Mouse (Mus musculus) large intestine, adult 2 months (tissue): ENCODE data around the gene Elmo3. TPM values are rescaled to one million over a fixed set of nuclear protein-coding genes. Genes with fewer than 3 reads are reported as not detected.

ENCODE experiments used
- DNase-seq: peaks from one replicate; pipeline ENCODE4 v3.0.0-alpha.2; 2012; ENCODE audit warnings: low read depth, low spot score
- WGBS: fragments of 180-500 bp; shearing (Covaris S2); methylation state at CpG from one replicate; pipeline ENCODE4 v1.1.7; 2018; 5-methylcytosine and 5-hydroxymethylcytosine counted together
- polyA plus RNA-seq: library from polyadenylated mRNA; depleted of rRNA; stranded (reverse); fragments of >200 nt; gene quantifications from 2 replicates; pipeline ENCODE4 v1.2.3, GENCODE M21; 2012

The Elmo3 gene
- polyA plus RNA-seq, 1 experiment, result 65.9 TPM

- no peak for DNase-seq
- WGBS, result 70% methylated on average over 11 of the region's 11 CpGs
Observed at GRCm38 (mm10) chr8:105295256-105295655, 10.1 kb upstream of the Elmo3 start.

- DNase-seq, result no peak
Observed at GRCm38 (mm10) chr8:105295895-105296573, 9.4 kb upstream of the Elmo3 start, which contains the start of gene Exoc3l. TSS of gene Exoc3l (minus strand) at chr8:105296101.

GRCm38 (mm10) chr8:105297511-105298192 lies 7.7 kb upstream of the Elmo3 start, which contains the start of gene E2f4:
TSS of gene E2f4 (plus strand) at chr8:105297663.
- DNase-seq, result peak; percentile 82
- WGBS, result 1% methylated on average over 58 of the region's 58 CpGs

More at GRCm38 (mm10) chr8:105295895-105296573, 9.4 kb upstream of the Elmo3 start, which contains the start of gene Exoc3l:
- 63% methylated on average over 11 of the region's 11 CpGs for WGBS

GRCm38 (mm10) chr8:105298351-105299252 lies 6.8 kb upstream of the Elmo3 start:
- WGBS, result 32% methylated on average over 18 of the region's 18 CpGs
- no peak for DNase-seq

GRCm38 (mm10) chr8:105299962-105300361 lies 5.4 kb upstream of the Elmo3 start:
- 79% methylated on average over 8 of the region's 8 CpGs for WGBS
- DNase-seq, result no peak

GRCm38 (mm10) chr8:105303396-105303795 lies 2.0 kb upstream of the Elmo3 start:
- DNase-seq, result no peak
- WGBS, result 78% methylated on average over 8 of the region's 8 CpGs

GRCm38 (mm10) chr8:105303874-105304273 lies 1.5 kb upstream of the Elmo3 start:
- no peak for DNase-seq
- WGBS, result 78% methylated on average over 9 of the region's 9 CpGs

- WGBS, result 51% methylated on average over 9 of the region's 9 CpGs
- DNase-seq, result no peak
Observed at GRCm38 (mm10) chr8:105304325-105305210, 833 bp upstream of the Elmo3 start.

GRCm38 (mm10) chr8:105306146-105306691 lies 818 bp downstream of the Elmo3 start:
- DNase-seq, result no peak
- WGBS, result 17% methylated on average over 5 of the region's 5 CpGs

- WGBS, result 95% methylated on average over 13 of the region's 13 CpGs
- DNase-seq, result no peak
Observed at GRCm38 (mm10) chr8:105307670-105308069, 2.3 kb downstream of the Elmo3 start.

GRCm38 (mm10) chr8:105308428-105308827 lies 3.0 kb downstream of the Elmo3 start:
- 94% methylated on average over 10 of the region's 10 CpGs for WGBS

GRCm38 (mm10) chr8:105309142-105309847 lies 3.9 kb downstream of the Elmo3 start:
- DNase-seq, result no peak
- WGBS, result 85% methylated on average over 15 of the region's 15 CpGs

More at GRCm38 (mm10) chr8:105308428-105308827, 3.0 kb downstream of the Elmo3 start:
- DNase-seq, result no peak

- no peak for DNase-seq
- 85% methylated on average over 8 of the region's 8 CpGs for WGBS
Observed at GRCm38 (mm10) chr8:105310118-105310517, 4.7 kb downstream of the Elmo3 start.

GRCm38 (mm10) chr8:105311718-105312117 lies 6.3 kb downstream of the Elmo3 start:
- 82% methylated on average over 1 of the region's 1 CpGs for WGBS
- DNase-seq, result no peak

GRCm38 (mm10) chr8:105312891-105313481 lies 7.6 kb downstream of the Elmo3 start:
- WGBS, result 89% methylated on average over 8 of the region's 8 CpGs
- DNase-seq, result no peak

- 88% methylated on average over 9 of the region's 9 CpGs for WGBS
- no peak for DNase-seq
Observed at GRCm38 (mm10) chr8:105313622-105314402, 8.4 kb downstream of the Elmo3 start.
